7 mouse cellular contexts compared by ENCODE assay signal in genomic region chr13:62785199-62786134, GRCm38 (mm10). TPM values are rescaled to one million over a fixed set of nuclear protein-coding genes. Genes with fewer than 3 reads are reported as not detected.
DNase-seq lines count a peak whose midpoint lies in the region; ATAC-seq and TF ChIP-seq lines count a peak whose summit lies in the region.
"Not testable (repeated sequence)": the region's sequence is repeated elsewhere in the genome, so short reads cannot be mapped to it uniquely, and the experiment has no call there.

TSS of gene Gm5141 (minus strand) at chr13:62785808.

- H3K4me3 ChIP-seq in embryonic facial prominence, embryonic 13.5 days = peak within 1 kb of the TSS; percentile 57
- peak within 1 kb of the TSS; percentile 78 for H3K4me3 ChIP-seq in kidney, adult 2 months (ENCODE audit: insufficient read depth, low read depth, low read length)
- H3K4me3 ChIP-seq in limb, embryonic 10.5 days = peak within 1 kb of the TSS; percentile 60
- H3K4me3 ChIP-seq in midbrain, embryonic 11.5 days (ENCODE audit: low read depth, low read length) = peak within 1 kb of the TSS; percentile 45

- H3K9ac ChIP-seq in embryonic facial prominence, embryonic 13.5 days = peak within 1 kb of the TSS; percentile 76
- H3K9ac ChIP-seq in midbrain, embryonic 11.5 days (ENCODE audit: low read length) = peak within 1 kb of the TSS; percentile 65; the same call in 1 of the 2 replicates

- not testable (repeated sequence) for H3K27ac ChIP-seq in embryonic facial prominence, embryonic 13.5 days; kidney, adult 2 months (ENCODE audit: insufficient read depth, low read depth, low read length); midbrain, embryonic 11.5 days (ENCODE audit: low read depth, low read length)
- H3K27ac ChIP-seq in limb, embryonic 10.5 days = peak within 1 kb of the TSS; percentile 74

- peaks cover 13% of the 10 kb centered on the region for H3K9me3 ChIP-seq in embryonic facial prominence, embryonic 13.5 days
- not testable (repeated sequence) for H3K9me3 ChIP-seq in limb, embryonic 10.5 days (replicated peaks); midbrain, embryonic 11.5 days (ENCODE audit: control insufficient read depth, low read length)

- ATAC-seq in embryonic facial prominence, embryonic 13.5 days (ENCODE audit: insufficient number of reproducible peaks, insufficient read depth, low FRiP score, low TSS enrichment, low read depth) = peak; percentile 90
- ATAC-seq in midbrain, embryonic 11.5 days (ENCODE audit: low FRiP score) = peak; percentile 100

- TF ChIP-seq POLR2A in kidney, adult 2 months (IDR thresholded peaks at IDR 0.05; ENCODE audit: low read depth, low read length) = not testable (repeated sequence)

- not testable (repeated sequence) for TF ChIP-seq CTCF in kidney, adult 2 months (conservative IDR thresholded peaks at IDR 0.05; ENCODE audit: insufficient read depth, insufficient read length, low read depth, low read length)

- H3K36me3 ChIP-seq in embryonic facial prominence, embryonic 13.5 days = peaks cover 13% of the 10 kb centered on the region
- not testable (repeated sequence) for H3K36me3 ChIP-seq in kidney, adult 2 months (ENCODE audit: control insufficient read depth, insufficient read depth, low read length); midbrain, embryonic 11.5 days (ENCODE audit: control insufficient read depth, insufficient read depth, low read length)
- peaks cover 18% of the 10 kb centered on the region for H3K36me3 ChIP-seq in limb, embryonic 10.5 days

- H3K27me3 ChIP-seq in embryonic facial prominence, embryonic 13.5 days; kidney, adult 2 months (replicated peaks; ENCODE audit: control insufficient read depth, insufficient read depth, low read length); limb, embryonic 10.5 days (ENCODE audit: low read depth, poor library complexity, severe bottlenecking); midbrain, embryonic 11.5 days (ENCODE audit: control insufficient read depth, insufficient read depth, low read length): not testable (repeated sequence)

- peak within 1 kb of the TSS; percentile 76 for H3K4me2 ChIP-seq in embryonic facial prominence, embryonic 13.5 days
- H3K4me2 ChIP-seq in midbrain, embryonic 11.5 days = peak within 1 kb of the TSS; percentile 55

- not testable (repeated sequence) for H3K4me1 ChIP-seq in embryonic facial prominence, embryonic 13.5 days; kidney, adult 2 months (ENCODE audit: control insufficient read depth, insufficient read depth, low read length); limb, embryonic 10.5 days; midbrain, embryonic 11.5 days (ENCODE audit: control insufficient read depth, insufficient read depth, low read length)

- 4% methylated on average over 22 of the region's 23 CpGs for WGBS in embryonic facial prominence, embryonic 13.5 days
- 3% methylated on average over 23 of the region's 23 CpGs for WGBS in kidney, adult 2 months
- 6% methylated on average over 23 of the region's 23 CpGs for WGBS in limb, embryonic 10.5 days
- 7% methylated on average over 18 of the region's 23 CpGs for WGBS in midbrain, embryonic 11.5 days

- DNase-seq in adrenal gland, postnatal 25 days = peak; percentile 8
- peak; percentile 53 for DNase-seq in heart, adult 8-10 months (ENCODE audit: low spot score)
- DNase-seq in kidney, adult 2 months = peak; percentile 64
- peak; percentile 43 for DNase-seq in limb, embryonic 10.5 days (ENCODE audit: low spot score)
- peak; percentile 89 for DNase-seq in midbrain, embryonic 11.5 days (ENCODE audit: low spot score, missing footprints)
- DNase-seq in skeletal muscle tissue, adult 2 months (ENCODE audit: low read depth, low spot score) = peak; percentile 10

RNA-seq across cellular contexts. Expression of gene Gm5141, which starts in this region (rescaled TPM):
- total RNA-seq in adrenal gland, postnatal 25 days (2021) = 2.6 and 2.8 TPM in 2 replicates
- polyA plus RNA-seq in embryonic facial prominence, embryonic 13.5 days (2015; fragmentation: Nextera tagmentation; extraction: Ambion mirVana) = 15.2 and 19.4 TPM in 2 replicates
- total RNA-seq in heart, adult 8-10 months (2022) = 1 to 10 TPM in 1 of 4 experiments, under 1 TPM in 3; 0.57 to 1.9 (median 0.78) TPM
- 0.90 and 1.1 TPM in 2 replicates for polyA plus RNA-seq in kidney, adult 2 months (2012; rRNA removed)
- polyA plus RNA-seq in limb, embryonic 10.5 days (2016; fragmentation: Nextera tagmentation; extraction: Ambion mirVana) = 9.8 and 11.7 TPM in 2 replicates
- 12.4 and 13.9 TPM in 2 replicates for polyA plus RNA-seq in midbrain, embryonic 11.5 days (2014; fragmentation: Nextera tagmentation; extraction: Ambion mirVana)

Comparison
In these comparisons a context has a peak if more than half of its experiments do, and no peak if none do; other contexts are left out.
1. DNase-seq: peak in every context shown above with its lines; median percentile 89 in midbrain, embryonic 11.5 days; 64 in kidney, adult 2 months; 53 in heart, adult 8-10 months; 43 in limb, embryonic 10.5 days; 10 in skeletal muscle tissue, adult 2 months; 8 in adrenal gland, postnatal 25 days.